In genomic region chr9:82807129-82807528, GRCm38 (mm10) we compare ENCODE assay signal across 20 mouse cellular contexts. TPM values are rescaled to one million over a fixed set of nuclear protein-coding genes. Genes with fewer than 3 reads are reported as not detected.
A peak's percentile ranks its signal among the peaks of the same experiment; 100 is the strongest.
DNase-seq lines count a peak whose midpoint lies in the region; ATAC-seq and TF ChIP-seq lines count a peak whose summit lies in the region.
"Had no signal": no experiment of that assay in that cellular context is flagged by ENCODE, and none has a peak within 500 bp of the region (broad histone marks: within the 10 kb centered on the region; RNA-seq: fewer than 3 reads in every experiment).

No protein-coding gene starts in this region.

- TF ChIP-seq CTCF in brain, embryonic 14.5 days (IDR thresholded peaks at IDR 0.05; ENCODE audit: borderline replicate concordance, extremely low read depth, insufficient read depth, insufficient read length), result no peak

- no peak for TF ChIP-seq POLR2A in brain, embryonic 14.5 days (IDR thresholded peaks at IDR 0.05; ENCODE audit: borderline replicate concordance, extremely low read depth, insufficient read depth, insufficient read length, poor library complexity, severe bottlenecking)

- H3K4me3 ChIP-seq in hindbrain, embryonic 12.5 days, result no peak overlapping the region
- no peak overlapping the region for H3K4me3 ChIP-seq in hindbrain, embryonic 14.5 days (replicated peaks; ENCODE audit: low read length)
- H3K4me3 ChIP-seq in forebrain, embryonic 13.5 days, result no peak overlapping the region
- H3K4me3 ChIP-seq: layer of hippocampus, adult 2 months had no signal

- ATAC-seq in hindbrain, embryonic 12.5 days (ENCODE audit: low FRiP score), result peak; percentile 58; the same call in 1 of the 2 replicates
- ATAC-seq in hindbrain, embryonic 14.5 days (ENCODE audit: low FRiP score), result no peak
- ATAC-seq in forebrain, embryonic 13.5 days, result peak; percentile 79; the same call in 1 of the 2 replicates

- H3K36me3 ChIP-seq in hindbrain, embryonic 12.5 days, result no peaks in the 10 kb centered on the region
- H3K36me3 ChIP-seq in hindbrain, embryonic 14.5 days (replicated peaks; ENCODE audit: control insufficient read depth, insufficient read depth), result no peaks in the 10 kb centered on the region
- no peaks in the 10 kb centered on the region for H3K36me3 ChIP-seq in forebrain, embryonic 13.5 days (ENCODE audit: poor library complexity, severe bottlenecking)
- H3K36me3 ChIP-seq: G1E had no signal

- 6% methylated on average over 1 of the region's 1 CpGs for WGBS in hindbrain, embryonic 12.5 days
- 10% methylated on average over 1 of the region's 1 CpGs for WGBS in hindbrain, embryonic 14.5 days
- WGBS in forebrain, embryonic 13.5 days, result 0% methylated on average over 1 of the region's 1 CpGs

- H3K4me1 ChIP-seq in hindbrain, embryonic 12.5 days, result peaks cover 9% of the 10 kb centered on the region
- no peaks in the 10 kb centered on the region for H3K4me1 ChIP-seq in hindbrain, embryonic 14.5 days (replicated peaks; ENCODE audit: control insufficient read depth, insufficient read depth, low read length)
- H3K4me1 ChIP-seq in forebrain, embryonic 13.5 days, result peaks cover 14% of the 10 kb centered on the region

- H3K27me3 ChIP-seq in hindbrain, embryonic 12.5 days, result no peaks in the 10 kb centered on the region
- no peaks in the 10 kb centered on the region for H3K27me3 ChIP-seq in hindbrain, embryonic 14.5 days (ENCODE audit: control insufficient read depth, insufficient read depth, low read length)
- no peaks in the 10 kb centered on the region for H3K27me3 ChIP-seq in forebrain, embryonic 13.5 days
- H3K27me3 ChIP-seq: CH12.LX had no signal

- no peak overlapping the region for H3K9ac ChIP-seq in hindbrain, embryonic 12.5 days
- H3K9ac ChIP-seq in hindbrain, embryonic 14.5 days, result no peak overlapping the region
- H3K9ac ChIP-seq in forebrain, embryonic 13.5 days, result no peak overlapping the region

- no peak for DNase-seq in hindbrain, embryonic 14.5 days (ENCODE audit: low spot score)
- peak; percentile 63 for DNase-seq in brain, embryonic 14.5 days (ENCODE audit: low read depth)
- peak; percentile 68 for DNase-seq in retina, embryonic 14.5 days (ENCODE audit: low spot score)
- DNase-seq in urinary bladder, postnatal 14 days (ENCODE audit: low spot score), result no peak
- no peak for DNase-seq in kidney, postnatal 4 days
- DNase-seq: adrenal gland, adult 2 months; B cell, adult 2 months; cerebellum, adult 11-12 months; cerebellum, postnatal 10 days; heart, adult 11 months; kidney, adult 8-10 months; kidney, postnatal 14 days had no signal

- H3K27ac ChIP-seq in hindbrain, embryonic 12.5 days, result no peak overlapping the region
- no peak overlapping the region for H3K27ac ChIP-seq in hindbrain, embryonic 14.5 days
- H3K27ac ChIP-seq in forebrain, embryonic 13.5 days, result no peak overlapping the region
- H3K27ac ChIP-seq: layer of hippocampus, adult 2 months; macrophage; stomach, postnatal 0 days had no signal

- H3K4me2 ChIP-seq in hindbrain, embryonic 12.5 days (replicated peaks), result no peak overlapping the region
- no peak overlapping the region for H3K4me2 ChIP-seq in hindbrain, embryonic 14.5 days (replicated peaks)
- H3K4me2 ChIP-seq in forebrain, embryonic 13.5 days, result no peak overlapping the region
- H3K4me2 ChIP-seq: heart, embryonic 11.5 days had no signal

- H3K9me3 ChIP-seq in hindbrain, embryonic 12.5 days (replicated peaks), result no peaks in the 10 kb centered on the region
- no peaks in the 10 kb centered on the region for H3K9me3 ChIP-seq in hindbrain, embryonic 14.5 days (ENCODE audit: control insufficient read depth, low read length)
- H3K9me3 ChIP-seq in forebrain, embryonic 13.5 days (replicated peaks), result no peaks in the 10 kb centered on the region
- H3K9me3 ChIP-seq: G1E had no signal

RNA-seq across cellular contexts. Expression of gene Irak1bp1, which starts 22.2 kb away (rescaled TPM):
- 26.7 and 30.8 TPM in 2 replicates for polyA plus RNA-seq in hindbrain, embryonic 12.5 days (2016; fragmentation: Nextera tagmentation; extraction: Ambion mirVana)
- polyA plus RNA-seq in hindbrain, embryonic 14.5 days (2014; fragmentation: Nextera tagmentation; extraction: Ambion mirVana), result 38.3 and 41.7 TPM in 2 replicates
- polyA plus RNA-seq in brain, embryonic 14.5 days (2012; rRNA removed), result 22.2 and 27.5 TPM in 2 replicates
- 30.8 and 31.8 TPM in 2 replicates for polyA plus RNA-seq in forebrain, embryonic 13.5 days (2015; fragmentation: Nextera tagmentation; extraction: Ambion mirVana)

Comparison
In these comparisons a context has a peak if more than half of its experiments do, and no peak if none do; other contexts are left out.
1. DNase-seq: peak in brain, embryonic 14.5 days (single experiment) and retina, embryonic 14.5 days (single experiment); none in hindbrain, embryonic 14.5 days (single experiment), urinary bladder, postnatal 14 days (single experiment) and kidney, postnatal 4 days (0 of 2).